Mouse (Mus musculus) layer of hippocampus, adult 6 months (tissue): ENCODE results near the gene Olfr1269. TPM values are rescaled to one million over a fixed set of nuclear protein-coding genes. Genes with fewer than 3 reads are reported as not detected.

Experiments used
- long read RNA-seq, 2 experiments: library from polyadenylated mRNA; unstranded; transcript quantifications; one replicate each; pipeline ENCODE4 v2.0.0; 2019 to 2020
- polyA plus RNA-seq: library from polyadenylated mRNA; unstranded; fragments of <200 nt; fragmentation: Nextera tagmentation; gene quantifications from 2 replicates; pipeline ENCODE4 v1.2.3, GENCODE M21; 2021

Olfr1269 gene
- polyA plus RNA-seq = not detected in 2 replicates
- long read RNA-seq, experiment 1 = 0 reads
- long read RNA-seq, experiment 2 = 0 reads

DNA sequence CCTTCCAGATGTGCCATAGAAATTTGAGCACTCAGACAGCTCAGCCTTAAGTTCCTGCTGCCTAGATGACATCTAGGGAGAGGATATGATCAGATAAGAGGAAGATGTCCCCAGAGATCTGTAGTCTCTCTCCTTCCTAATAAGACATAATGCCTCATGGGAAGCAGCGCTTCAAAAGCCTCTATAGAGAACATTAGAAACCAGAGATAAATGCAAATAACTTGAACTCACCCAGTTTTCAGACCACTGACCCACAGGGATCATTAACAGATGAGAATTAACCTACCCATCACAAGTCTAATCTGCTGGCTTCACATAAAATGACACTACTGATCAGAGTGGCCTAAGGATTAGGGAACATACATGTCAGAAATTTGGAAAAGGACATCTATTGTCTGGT, at the start of gene Olfr1269:
TSS of gene Olfr1269 (minus strand) at position 101 of the 400 bp plus-strand sequence.

GRCm38 (mm10) chr2:90152991-90153390, 31.8 kb upstream of the Olfr1269 start, which contains the start of gene Olfr1270:
TSS of gene Olfr1270 (minus strand) at chr2:90153091.

DNA sequence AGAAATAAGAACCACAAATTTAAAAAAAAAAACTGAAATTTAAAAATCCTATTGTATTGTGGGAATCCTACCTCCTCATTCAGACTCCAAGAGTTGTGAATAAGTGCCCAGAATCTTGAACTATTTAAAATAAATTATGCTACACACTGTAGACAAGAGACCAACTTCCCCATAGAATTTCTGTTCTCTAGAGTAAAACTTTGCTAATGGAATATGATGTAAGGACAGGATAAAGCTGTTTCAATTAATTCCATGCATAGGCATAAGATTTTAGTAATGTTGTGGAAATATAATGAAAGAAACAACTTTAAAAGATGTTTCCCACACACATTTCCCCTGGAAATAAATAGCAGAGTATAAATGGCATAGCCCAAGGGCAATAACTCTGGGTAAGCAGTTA, 21.0 kb upstream of the Olfr1269 start, which contains the start of gene Olfr32:
TSS of gene Olfr32 (minus strand) at position 101 of the 400 bp plus-strand sequence.

Other genes with a start within 250 kb of the Olfr1269 start
- not detected in 2 replicates for gene Olfr1257, start 243.0 kb downstream of the Olfr1269 start, polyA plus RNA-seq
- gene Olfr1258, start 194.1 kb downstream of the Olfr1269 start, polyA plus RNA-seq = not detected in 2 replicates
- gene Olfr1259, start 172.7 kb downstream of the Olfr1269 start, polyA plus RNA-seq = not detected in 2 replicates
- gene Olfr1260, start 147.1 kb downstream of the Olfr1269 start, polyA plus RNA-seq = not detected in 2 replicates
- gene Olfr1261, start 130.2 kb downstream of the Olfr1269 start, polyA plus RNA-seq = not detected in 2 replicates
- gene Olfr1262, start 121.3 kb downstream of the Olfr1269 start, polyA plus RNA-seq = not detected in 2 replicates
- gene Olfr1263, start 109.3 kb downstream of the Olfr1269 start, polyA plus RNA-seq = not detected in 2 replicates
- gene Olfr1264, start 95.8 kb downstream of the Olfr1269 start, polyA plus RNA-seq = not detected in 2 replicates
- not detected in 2 replicates for gene Olfr1265, start 86.1 kb downstream of the Olfr1269 start, polyA plus RNA-seq
- not detected in 2 replicates for gene Olfr140, start 57.8 kb downstream of the Olfr1269 start, polyA plus RNA-seq
- not detected in 2 replicates for gene Olfr32, start 20.9 kb upstream of the Olfr1269 start, polyA plus RNA-seq
- not detected in 2 replicates for gene Olfr1270, start 31.7 kb upstream of the Olfr1269 start, polyA plus RNA-seq
- gene Olfr1506, start 103.1 kb upstream of the Olfr1269 start, polyA plus RNA-seq = not detected in 2 replicates
- not detected in 2 replicates for gene Olfr142, start 136.2 kb upstream of the Olfr1269 start, polyA plus RNA-seq
- not detected in 2 replicates for gene Olfr1271, start 149.6 kb upstream of the Olfr1269 start, polyA plus RNA-seq
- gene Olfr1272, start 171.4 kb upstream of the Olfr1269 start, polyA plus RNA-seq = not detected in 2 replicates
- not detected in 2 replicates for gene Gm13769, start 200.8 kb upstream of the Olfr1269 start, polyA plus RNA-seq